Mouse (Mus musculus) embryonic fibroblast, embryonic 13.5 days (primary cell): ENCODE results near the gene Cish. TPM values are rescaled to one million over a fixed set of nuclear protein-coding genes. Genes with fewer than 3 reads are reported as not detected.

ENCODE experiments used
- H3K27ac ChIP-seq: 2 replicates; pipeline ENCODE4 v1.5.1; 2012; ENCODE audit warnings: low read length, control low read depth, inconsistent platforms; ENCODE audit not compliant: insufficient read depth
- H3K4me1 ChIP-seq: 2 replicates; pipeline ENCODE4 v1.6.1; 2011; ENCODE audit warnings: low read length; ENCODE audit not compliant: control insufficient read depth, insufficient read depth
- H3K4me3 ChIP-seq: 2 replicates; pipeline ENCODE4 v1.5.1; 2011; ENCODE audit warnings: mild to moderate bottlenecking, control low read depth, low read length; ENCODE audit not compliant: insufficient read depth
- CTCF ChIP-seq: IDR thresholded peaks from 2 replicates; pipeline ENCODE4 v1.5.1; 2011; ENCODE audit warnings: mild to moderate bottlenecking, control low read depth, low read length, moderate library complexity, borderline replicate concordance; ENCODE audit not compliant: insufficient read depth
- POLR2A ChIP-seq: IDR thresholded peaks from 2 replicates; pipeline ENCODE4 v1.6.1; 2011; ENCODE audit warnings: low read depth, mild to moderate bottlenecking, control low read depth, low read length, moderate library complexity
- polyA plus RNA-seq: library from polyadenylated mRNA; stranded (reverse); fragments of >200 nt; gene quantifications from 2 replicates; pipeline ENCODE4 v1.2.4, GENCODE M21; 2011; ENCODE audit warnings: low read depth; ENCODE audit not compliant: missing spikeins, insufficient read length

The Cish gene
- polyA plus RNA-seq, 1 experiment: 6.4 TPM

DNA sequence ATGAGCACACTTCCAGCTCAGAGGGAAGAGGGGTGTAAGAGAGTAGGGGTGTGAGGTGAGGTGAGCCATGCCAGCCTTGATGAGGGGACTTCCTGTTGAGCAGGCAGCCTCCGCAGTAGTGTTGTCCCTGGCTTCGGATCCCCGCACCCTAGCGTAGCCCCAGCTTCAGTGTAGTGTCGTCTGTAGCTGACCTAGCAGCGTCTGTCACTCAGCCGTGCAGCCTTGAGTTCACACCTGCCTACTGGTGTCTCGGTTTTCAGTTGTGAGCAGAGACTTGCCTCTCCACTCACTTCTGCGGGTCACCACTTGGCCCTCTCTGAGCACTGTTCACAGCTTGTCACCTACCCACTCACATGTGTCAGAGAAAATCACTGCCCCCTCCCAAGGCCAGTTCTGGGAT lies 13.3 kb downstream of the Cish start:
- peaks cover 8% of the 10 kb centered on the region; the same call in 1 of the 2 replicates for H3K4me1 ChIP-seq
- H3K27ac ChIP-seq: no peak overlapping the region
- TF ChIP-seq POLR2A (no peak), CTCF (no peak)
- no peak overlapping the region for H3K4me3 ChIP-seq

DNA sequence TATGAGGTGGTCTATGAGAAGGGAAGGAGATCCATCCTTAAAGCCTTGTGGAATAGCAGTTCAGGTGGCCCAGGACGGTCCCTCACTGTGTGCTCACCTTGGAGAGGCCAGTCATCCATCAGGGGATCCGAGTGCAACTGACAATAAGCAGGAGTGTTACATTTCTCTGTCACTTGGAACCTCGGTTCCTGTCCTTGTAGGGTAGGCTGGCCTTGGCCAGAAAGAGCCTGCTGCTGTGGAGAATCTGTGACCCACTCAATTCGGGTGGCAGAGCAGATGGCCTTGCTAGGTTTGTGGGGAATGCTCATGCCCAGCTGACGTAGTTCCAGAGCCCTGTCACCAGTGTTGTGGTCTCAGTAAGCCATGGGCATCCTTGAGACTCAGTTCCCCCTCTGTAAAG lies 13.8 kb downstream of the Cish start:
- Histone ChIP-seq H3K4me1 (peaks cover 8% of the 10 kb centered on the region; the same call in 1 of the 2 replicates), H3K4me3 (no peak overlapping the region), H3K27ac (no peak overlapping the region)
- no peak for TF ChIP-seq POLR2A
- TF ChIP-seq CTCF: no peak

DNA sequence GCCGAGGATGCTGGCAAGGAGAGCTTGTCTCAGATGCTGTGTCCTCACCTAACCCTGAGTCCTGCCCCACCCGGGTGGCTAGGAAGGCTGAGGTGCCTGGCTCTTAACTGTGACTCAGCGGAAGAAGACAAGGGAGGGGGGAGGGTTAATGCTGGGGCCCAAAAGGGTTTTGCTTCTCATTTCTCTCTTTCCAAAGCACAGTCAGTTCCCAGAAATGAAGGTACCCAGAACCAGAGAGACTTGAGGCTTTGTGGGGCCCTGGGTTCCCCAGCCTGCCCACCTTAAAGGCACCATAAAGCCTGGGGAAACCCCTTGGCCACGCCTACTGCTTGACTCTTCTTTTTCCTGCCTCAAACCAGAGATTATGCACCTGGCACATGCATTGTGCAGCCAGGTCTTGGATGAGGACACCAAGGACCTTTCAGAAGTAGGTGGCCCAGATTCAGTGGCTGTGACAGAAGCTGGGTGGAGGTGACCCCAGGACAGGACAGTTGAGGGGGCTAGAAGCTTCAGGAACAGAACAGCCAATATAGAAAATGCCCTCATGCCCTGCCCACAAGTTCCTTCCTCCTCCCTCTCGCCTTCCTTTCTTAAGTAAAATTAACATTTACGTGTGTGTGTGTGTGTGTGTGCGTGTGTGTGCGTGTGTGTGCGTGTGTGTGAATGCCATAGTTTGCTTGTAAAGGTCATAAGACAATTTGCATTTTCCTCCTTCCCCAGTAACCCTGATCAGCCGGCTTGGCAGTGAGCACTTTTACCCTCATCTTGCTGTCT lies 17.2 kb downstream of the Cish start:
- Histone ChIP-seq H3K27ac (peak overlapping the region; percentile 32), H3K4me1 (peaks cover 8% of the 10 kb centered on the region; the same call in 1 of the 2 replicates), H3K4me3 (no peak overlapping the region)
- no peak for TF ChIP-seq POLR2A
- TF ChIP-seq CTCF: no peak

DNA sequence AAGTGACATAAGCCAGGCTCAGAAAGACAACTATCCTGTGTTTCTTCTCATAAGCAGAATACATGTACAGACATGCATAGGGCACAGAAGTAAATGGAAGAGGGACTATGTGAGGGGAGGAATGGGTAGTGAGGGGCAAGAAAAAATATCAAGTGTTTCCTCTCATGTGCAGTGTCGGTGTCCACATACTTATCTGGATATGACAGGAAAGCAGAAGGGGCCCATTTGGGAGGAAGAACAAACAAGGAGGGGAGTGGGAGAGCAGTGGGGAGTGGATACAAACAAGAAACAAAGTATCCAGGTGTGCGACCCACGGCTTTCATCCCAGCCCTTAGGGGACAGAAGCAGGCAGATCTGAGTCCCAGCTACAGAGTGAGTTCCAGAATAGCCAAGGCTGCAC lies 18.1 kb downstream of the Cish start:
- Histone ChIP-seq H3K4me1 (peaks cover 8% of the 10 kb centered on the region; the same call in 1 of the 2 replicates), H3K27ac (no peak overlapping the region), H3K4me3 (no peak overlapping the region)
- TF ChIP-seq POLR2A: no peak
- TF ChIP-seq CTCF: no peak

DNA sequence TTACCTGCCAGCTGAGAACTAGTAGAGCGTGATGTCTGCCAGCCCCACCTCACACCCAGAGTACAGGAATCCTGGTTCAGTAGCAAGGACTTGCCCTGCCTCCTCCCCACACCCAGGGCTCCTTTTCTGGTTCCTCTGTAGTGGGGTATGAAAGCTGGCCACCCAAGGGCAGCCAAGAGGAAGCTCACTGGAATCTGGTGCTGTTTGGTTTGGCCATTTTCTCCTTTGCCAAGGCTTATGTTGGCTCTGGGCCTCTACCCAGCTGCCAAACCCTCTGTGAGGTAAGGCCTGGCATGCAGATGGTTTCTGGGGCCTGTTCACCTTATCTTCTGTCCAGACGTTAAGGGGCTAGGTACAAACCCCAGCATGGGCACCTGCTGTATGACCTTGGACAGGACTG lies 20.0 kb downstream of the Cish start:
- H3K4me1 ChIP-seq: peaks cover 8% of the 10 kb centered on the region; the same call in 1 of the 2 replicates
- no peak for TF ChIP-seq CTCF
- TF ChIP-seq POLR2A: no peak
- H3K4me3 ChIP-seq: no peak overlapping the region
- H3K27ac ChIP-seq: no peak overlapping the region

DNA sequence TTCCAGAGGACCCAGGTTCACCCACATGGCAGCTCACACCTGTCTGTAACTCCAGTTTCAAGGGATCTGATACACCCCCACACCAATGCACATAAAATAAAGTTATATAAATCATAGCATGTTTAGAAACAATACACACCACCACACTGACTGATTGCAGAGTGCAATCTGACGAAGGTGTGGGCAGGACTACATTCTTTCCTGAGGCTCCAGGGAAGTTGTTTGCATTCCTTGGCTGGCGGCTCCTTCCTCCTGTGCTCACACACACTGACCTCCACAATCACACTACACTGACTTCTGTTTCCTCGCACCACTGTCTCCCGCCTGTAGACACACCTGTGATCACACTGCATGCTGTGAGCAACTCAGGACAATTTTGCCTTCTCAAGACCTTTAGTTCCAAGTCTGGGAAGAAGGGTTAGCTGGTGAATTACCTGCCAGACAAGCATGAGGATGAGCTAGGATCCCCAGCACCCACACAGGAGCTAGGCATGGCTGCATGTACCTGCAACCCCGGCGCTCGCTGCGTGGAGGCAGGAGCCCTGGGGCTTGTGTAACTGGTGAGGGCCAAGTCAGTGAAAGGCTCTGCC lies 26.7 kb downstream of the Cish start:
- TF ChIP-seq POLR2A (no peak), CTCF (no peak)

DNA sequence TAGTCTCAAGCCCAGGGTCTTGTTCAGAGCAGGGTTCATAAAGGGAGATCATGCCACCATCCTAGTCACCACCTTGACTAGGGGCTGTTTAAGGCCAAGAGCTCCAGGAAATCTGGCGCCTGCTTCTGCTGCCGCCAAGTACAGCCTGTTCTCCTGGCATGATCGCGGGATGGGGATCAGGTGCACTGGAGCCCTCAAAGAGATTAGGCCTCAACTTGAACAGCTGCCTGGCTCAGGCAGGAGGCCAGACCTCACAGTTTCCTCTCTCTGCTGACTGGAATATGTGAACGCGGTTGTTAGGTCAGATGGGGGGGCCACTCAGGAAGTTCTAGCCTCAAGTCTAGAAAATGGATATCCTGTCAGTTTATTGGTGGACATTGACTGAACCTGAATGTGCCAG lies 27.7 kb downstream of the Cish start:
- no peak for TF ChIP-seq POLR2A
- no peak for TF ChIP-seq CTCF
- Histone ChIP-seq H3K27ac (no peak overlapping the region), H3K4me1 (no peaks in the 10 kb centered on the region), H3K4me3 (no peak overlapping the region)

More for the DNA sequence above, 26.7 kb downstream of the Cish start:
- H3K27ac ChIP-seq: no peak overlapping the region
- H3K4me1 ChIP-seq: no peaks in the 10 kb centered on the region
- no peak overlapping the region for H3K4me3 ChIP-seq

DNA sequence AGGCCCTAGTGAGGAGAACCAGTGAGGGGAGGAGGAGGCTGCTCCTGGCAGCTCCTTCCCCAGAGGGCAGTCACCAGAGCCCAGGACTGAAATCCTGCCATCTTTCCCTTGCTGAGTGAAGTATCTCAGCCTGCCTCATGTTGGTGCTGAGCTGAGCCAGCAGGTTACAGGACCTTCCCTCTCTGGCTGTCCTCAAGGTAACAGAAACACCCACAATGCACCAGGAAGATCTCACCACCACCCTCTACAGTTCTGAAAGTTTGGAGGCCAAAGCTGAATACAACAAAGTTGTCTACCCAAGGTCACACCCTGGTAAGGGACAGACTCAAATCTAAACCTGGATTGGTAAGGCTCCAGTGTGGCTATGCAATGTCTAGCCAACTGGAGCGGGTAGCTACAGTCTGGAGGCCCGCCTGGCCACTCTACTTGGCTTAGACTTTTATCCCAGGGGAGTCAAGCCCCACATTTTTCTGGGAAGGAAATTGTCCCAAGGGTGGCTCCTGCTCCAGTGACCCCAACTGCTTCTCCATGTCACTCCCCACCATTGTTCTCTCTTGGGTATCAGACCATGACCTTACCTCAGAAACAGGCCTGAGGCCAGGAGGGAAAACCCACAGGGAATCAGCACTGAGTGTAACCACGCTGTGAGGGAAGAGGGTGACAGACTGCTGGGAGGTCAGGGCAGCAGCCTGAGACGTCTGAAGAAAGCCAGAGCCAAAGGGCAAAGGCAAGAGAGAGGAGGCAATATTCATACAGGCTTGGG lies 29.2 kb downstream of the Cish start:
- Histone ChIP-seq H3K4me3 (no peak overlapping the region), H3K4me1 (no peaks in the 10 kb centered on the region), H3K27ac (no peak overlapping the region)
- TF ChIP-seq CTCF (no peak), POLR2A (no peak)

DNA sequence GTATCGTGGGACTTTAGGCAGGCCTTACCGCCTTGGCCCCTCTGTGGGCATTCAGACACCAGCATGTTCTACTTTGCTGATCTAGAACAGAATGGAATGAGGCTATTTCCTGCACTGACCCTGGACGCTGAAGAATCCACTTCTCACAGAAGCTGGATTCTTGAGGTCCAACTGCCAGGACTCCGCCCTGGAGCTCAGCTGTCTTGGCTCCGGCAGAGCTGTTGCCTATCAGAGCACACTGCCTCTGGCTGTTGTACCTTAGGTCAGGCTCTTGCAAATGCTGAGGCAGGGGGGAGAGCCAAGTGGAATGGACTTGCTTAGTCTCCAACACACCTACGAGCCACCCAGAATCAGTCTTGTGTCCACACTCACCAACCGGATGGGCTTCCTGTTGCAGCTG lies 30.1 kb downstream of the Cish start:
- Histone ChIP-seq H3K27ac (no peak overlapping the region), H3K4me1 (no peaks in the 10 kb centered on the region), H3K4me3 (no peak overlapping the region)
- TF ChIP-seq POLR2A (no peak), CTCF (no peak)
